Mouse (Mus musculus) heart, adult 2 months (tissue): Measurements from ENCODE around the gene Elmo1. TPM values are rescaled to one million over a fixed set of nuclear protein-coding genes. Genes with fewer than 3 reads are reported as not detected.

ENCODE experiments used
- DNase-seq, 2 experiments: peaks; one replicate each; pipeline ENCODE4 v3.0.0; 2021
- H3K27ac ChIP-seq: fragments of 200-600 bp; 2 replicates; pipeline ENCODE4 v1.8.1; 2022
- H3K27me3 ChIP-seq: fragments of 200-500 bp; 2 replicates; pipeline ENCODE4 v1.6.1; 2012; ENCODE audit warnings: mild to moderate bottlenecking, low read length, inconsistent platforms, mixed read lengths; ENCODE audit not compliant: control insufficient read depth, insufficient read depth
- H3K36me3 ChIP-seq: fragments of 200-500 bp; 2 replicates; pipeline ENCODE4 v1.6.1; 2012; ENCODE audit warnings: low read length, inconsistent platforms; ENCODE audit not compliant: control insufficient read depth, insufficient read depth
- H3K4me1 ChIP-seq: fragments of 200-500 bp; 2 replicates; pipeline ENCODE4 v1.6.1; 2011; ENCODE audit warnings: low read length; ENCODE audit not compliant: control insufficient read depth, insufficient read depth
- H3K4me3 ChIP-seq: fragments of 200-600 bp; 2 replicates; pipeline ENCODE4 v1.8.1; 2022
- H3K79me2 ChIP-seq: fragments of 200-500 bp; replicated peaks from 2 replicates; pipeline ENCODE4 v1.6.1; 2012; ENCODE audit warnings: mild to moderate bottlenecking, inconsistent platforms, low read length, moderate library complexity, mixed read lengths; ENCODE audit not compliant: control insufficient read depth, insufficient read depth
- H3K9ac ChIP-seq: fragments of 200-500 bp; 2 replicates; pipeline ENCODE4 v1.6.1; 2012; ENCODE audit warnings: low read depth, mild to moderate bottlenecking, control low read depth, inconsistent platforms, low read length, mixed read lengths
- CTCF ChIP-seq: fragments of 200-600 bp; IDR thresholded peaks from 2 replicates; pipeline ENCODE4 v1.8.1; 2022; ENCODE audit warnings: antibody characterized with exemption, mild to moderate bottlenecking, moderate library complexity
- EP300 ChIP-seq: fragments of 200-500 bp; IDR thresholded peaks from 2 replicates; pipeline ENCODE4 v1.6.1; 2011; ENCODE audit warnings: low read depth, low read length, control low read depth; ENCODE audit not compliant: insufficient read depth
- POLR2A ChIP-seq: fragments of 200-500 bp; IDR thresholded peaks from 2 replicates; pipeline ENCODE4 v1.6.1; 2011; ENCODE audit warnings: mild to moderate bottlenecking, low read depth, low read length, control low read depth; ENCODE audit not compliant: insufficient read depth
- WGBS: fragments of 180-500 bp; shearing (Covaris S2); methylation state at CpG from one replicate; pipeline ENCODE4 v1.1.7; 2018; 5-methylcytosine and 5-hydroxymethylcytosine counted together
- intact Hi-C: fragments of 180-260 bp; cut with DNase I; formaldehyde crosslinking; loops from one replicate; pipeline ENCODE4 v1.15.1; 2025
- polyA plus RNA-seq: library from polyadenylated mRNA; depleted of rRNA; stranded (reverse); fragments of >200 nt; gene quantifications from 2 replicates; pipeline ENCODE4 v1.2.3, GENCODE M21; 2012
- total RNA-seq, 2 experiments: library from RNA; stranded (reverse); gene quantifications; 2 replicates each; pipeline ENCODE4 v1.2.3; 2021

The Elmo1 gene
- total and polyA plus RNA-seq, 3 experiments: 7.0 to 9.1 (median 7.1) TPM

DNA sequence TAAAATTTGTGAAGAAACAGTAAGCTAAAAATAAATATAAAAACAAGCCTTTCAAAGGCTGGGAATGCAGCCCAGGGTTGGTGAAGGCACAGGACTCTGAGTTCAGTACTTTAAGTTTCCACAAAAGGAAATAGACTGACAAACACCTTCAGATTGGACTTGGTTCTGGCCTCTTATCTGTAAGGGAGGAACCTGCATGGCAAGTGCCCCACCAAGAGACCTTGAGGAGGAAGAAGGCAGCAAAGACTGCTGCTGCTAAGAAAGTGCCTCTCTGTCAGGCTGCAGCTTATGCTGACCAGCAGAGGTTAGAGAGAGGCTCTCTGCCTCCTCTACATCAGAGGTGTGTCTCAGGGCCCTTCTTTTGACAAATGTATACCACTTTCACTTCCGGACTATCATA, 293.5 kb downstream of the Elmo1 start:
- Histone ChIP-seq H3K27ac (no peak overlapping the region), H3K4me3 (no peak overlapping the region), H3K79me2 (no peaks in the 10 kb centered on the region), H3K4me1 (peaks cover 3% of the 10 kb centered on the region), H3K9ac (no peak overlapping the region), H3K27me3 (no peaks in the 10 kb centered on the region), H3K36me3 (peaks cover 6% of the 10 kb centered on the region)
- DNase-seq: no peak
- TF ChIP-seq EP300 (no peak), POLR2A (no peak), CTCF (no peak)
- intact Hi-C loops: no loop called here
- 90% methylated on average over 1 of the region's 1 CpGs for WGBS

DNA sequence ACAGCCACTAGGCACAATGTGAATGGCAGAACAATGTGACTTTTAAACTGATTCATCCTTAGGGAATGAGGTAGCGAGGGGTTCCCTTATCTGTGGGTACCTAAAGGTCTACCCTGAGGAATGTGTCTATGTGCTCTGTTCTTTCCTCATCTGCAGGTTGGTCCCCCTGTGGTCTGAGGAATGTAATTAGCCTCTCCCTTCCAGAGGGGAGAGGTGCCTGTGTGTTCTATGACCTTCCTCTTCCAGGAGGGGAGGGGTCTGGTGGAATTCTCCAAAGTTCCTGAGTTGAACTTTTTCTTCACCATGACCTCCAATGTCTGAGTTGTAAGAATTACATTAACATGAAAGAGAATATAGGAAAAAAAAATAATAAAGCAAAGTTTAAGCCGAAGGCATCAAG, 294.4 kb downstream of the Elmo1 start:
- WGBS: 97% methylated on average over 2 of the region's 2 CpGs

DNA sequence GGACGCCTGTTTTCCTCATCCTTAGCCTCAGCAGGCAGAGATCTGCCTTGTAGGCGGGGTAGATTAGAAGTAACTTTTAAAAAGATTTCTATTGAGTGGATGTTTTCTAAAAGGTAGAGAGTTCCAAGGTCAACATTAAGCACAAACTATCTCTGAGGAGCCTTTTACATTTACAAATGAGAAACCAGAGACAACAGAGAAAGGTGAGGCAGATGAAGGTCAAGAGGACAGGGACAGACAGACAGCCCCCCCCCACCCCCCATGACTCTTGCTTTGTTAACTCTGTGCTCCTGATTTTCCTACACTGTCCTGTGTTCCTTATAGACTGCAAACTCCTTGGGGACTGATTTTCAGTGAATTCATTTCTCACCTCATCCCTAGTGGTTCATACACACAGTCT, 295.0 kb downstream of the Elmo1 start:
- peaks cover 3% of the 10 kb centered on the region for H3K4me1 ChIP-seq
- H3K27me3 ChIP-seq: no peaks in the 10 kb centered on the region
- H3K36me3 ChIP-seq: peaks cover 6% of the 10 kb centered on the region
- WGBS: 82% methylated on average over 2 of the region's 2 CpGs
- H3K4me3 ChIP-seq: no peak overlapping the region
- no peaks in the 10 kb centered on the region for H3K79me2 ChIP-seq
- TF ChIP-seq POLR2A: no peak
- DNase-seq: no peak
- intact Hi-C loops: no loop called here
- no peak overlapping the region for H3K9ac ChIP-seq
- no peak overlapping the region for H3K27ac ChIP-seq

More for the DNA sequence above, 294.4 kb downstream of the Elmo1 start:
- intact Hi-C loops: no loop called here
- H3K27ac ChIP-seq: no peak overlapping the region
- no peak for TF ChIP-seq EP300
- no peak for TF ChIP-seq CTCF
- no peak for TF ChIP-seq POLR2A
- no peaks in the 10 kb centered on the region for H3K79me2 ChIP-seq
- H3K27me3 ChIP-seq: no peaks in the 10 kb centered on the region
- no peak overlapping the region for H3K9ac ChIP-seq
- no peak overlapping the region for H3K4me3 ChIP-seq
- DNase-seq: no peak
- H3K4me1 ChIP-seq: peaks cover 3% of the 10 kb centered on the region
- peaks cover 6% of the 10 kb centered on the region for H3K36me3 ChIP-seq

DNA sequence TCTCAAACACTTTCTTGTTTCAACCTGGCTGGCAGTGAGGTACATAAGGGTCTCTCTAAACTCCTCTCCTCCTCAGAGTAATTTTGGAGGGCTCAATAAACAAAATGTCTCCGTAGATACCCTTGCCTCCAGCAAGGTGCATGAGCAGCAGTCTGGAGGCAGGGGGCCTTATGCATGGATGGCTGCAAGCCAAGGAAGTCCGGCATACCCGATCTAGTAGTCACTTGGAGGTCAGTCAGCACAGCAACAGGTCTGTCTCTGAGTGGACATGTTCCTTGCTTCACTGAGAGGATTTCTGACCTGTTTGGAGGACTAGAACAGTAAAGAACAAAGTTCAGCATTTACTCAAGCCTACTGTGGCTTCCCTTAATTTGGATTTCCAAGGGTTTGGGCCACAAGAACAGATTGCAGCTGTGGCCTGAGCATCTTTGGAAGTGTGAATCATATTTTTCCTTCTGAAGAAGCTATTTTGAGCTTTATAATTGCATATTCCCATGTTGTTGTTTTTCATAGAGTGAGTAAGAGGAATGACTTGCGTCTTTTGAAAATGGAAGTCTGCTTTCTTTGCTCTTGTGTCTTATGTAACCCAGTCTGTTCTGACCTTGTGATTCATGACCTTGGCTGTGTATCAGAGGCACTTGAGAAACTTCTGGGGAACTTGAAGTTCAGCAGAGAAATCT, 296.2 kb downstream of the Elmo1 start:
- no peak overlapping the region for H3K4me3 ChIP-seq
- WGBS: 59% methylated on average over 4 of the region's 4 CpGs
- H3K27ac ChIP-seq: peak overlapping the region; percentile 12

DNA sequence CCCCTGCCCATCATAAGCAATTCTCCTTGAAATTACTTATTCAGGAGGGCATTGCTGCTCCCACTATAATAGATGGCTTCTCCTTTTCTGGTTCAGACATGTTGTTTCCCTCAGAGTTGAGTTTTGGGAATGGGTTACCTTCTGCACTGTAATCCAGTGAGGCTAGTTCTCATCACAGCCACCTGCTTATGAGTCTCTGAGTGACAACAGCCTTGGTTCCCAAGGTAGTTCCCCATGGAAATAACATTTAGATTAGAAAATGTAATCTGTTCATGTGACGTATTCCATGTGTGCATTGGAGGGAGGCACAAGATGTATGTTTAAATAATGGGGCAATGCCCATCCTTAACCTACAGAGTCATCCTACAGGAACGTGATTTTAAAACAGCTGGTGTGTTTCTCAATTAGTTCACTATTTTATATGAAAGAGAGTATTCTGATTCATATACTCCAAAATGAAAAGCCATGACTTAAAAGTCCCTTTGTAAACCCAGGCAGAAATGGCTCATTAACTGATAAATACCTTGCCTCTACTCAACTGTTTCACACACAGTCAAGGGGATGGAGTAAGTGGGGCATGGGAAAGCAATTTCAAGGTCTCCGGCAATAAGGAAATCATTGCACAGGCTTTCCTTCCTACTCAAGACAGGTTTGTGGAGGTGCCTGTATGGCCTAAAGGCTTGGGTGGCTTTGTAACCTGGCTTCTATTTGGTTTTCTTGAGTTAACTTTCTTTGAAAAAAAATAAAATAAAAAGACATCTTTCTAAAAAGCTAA, 302.6 kb downstream of the Elmo1 start:
- H3K9ac ChIP-seq: no peak overlapping the region
- DNase-seq: no peak
- H3K79me2 ChIP-seq: no peaks in the 10 kb centered on the region
- no peak overlapping the region for H3K27ac ChIP-seq
- no peaks in the 10 kb centered on the region for H3K4me1 ChIP-seq
- H3K36me3 ChIP-seq: no peaks in the 10 kb centered on the region
- H3K27me3 ChIP-seq: no peaks in the 10 kb centered on the region
- no peak overlapping the region for H3K4me3 ChIP-seq
- intact Hi-C loops: no loop called here
- 81% methylated on average over 3 of the region's 3 CpGs for WGBS
- TF ChIP-seq EP300 (no peak), POLR2A (no peak), CTCF (no peak)

More for the DNA sequence above, 296.2 kb downstream of the Elmo1 start:
- H3K36me3 ChIP-seq: peaks cover 6% of the 10 kb centered on the region
- TF ChIP-seq POLR2A (no peak), EP300 (no peak), CTCF (no peak)
- no peaks in the 10 kb centered on the region for H3K27me3 ChIP-seq
- H3K9ac ChIP-seq: no peak overlapping the region
- peaks cover 3% of the 10 kb centered on the region for H3K4me1 ChIP-seq
- peak in 1 of 2 experiments; percentile 28 for DNase-seq
- intact Hi-C loops: no loop called here
- no peaks in the 10 kb centered on the region for H3K79me2 ChIP-seq

DNA sequence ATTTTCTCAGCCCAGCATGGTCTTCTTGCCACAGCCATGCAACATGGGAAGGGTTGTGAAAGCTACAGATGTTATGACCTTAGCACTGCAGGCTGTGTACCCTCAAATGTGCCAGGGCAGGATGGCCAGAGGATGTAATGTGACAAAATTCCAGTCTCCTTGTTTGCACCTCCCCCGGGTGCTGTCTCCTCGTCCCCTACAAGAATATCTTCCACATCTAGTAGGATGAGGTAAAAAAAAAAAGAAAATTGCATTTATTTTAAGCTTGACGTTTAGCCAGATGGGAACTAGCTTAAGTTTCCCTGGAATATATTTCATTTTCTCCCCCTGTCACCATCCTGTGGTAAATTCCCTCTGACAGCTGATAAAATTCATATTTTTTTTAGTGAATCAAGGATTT, 307.3 kb downstream of the Elmo1 start:
- TF ChIP-seq EP300 (no peak), CTCF (no peak), POLR2A (no peak)
- intact Hi-C loops: no loop called here
- Histone ChIP-seq H3K4me3 (no peak overlapping the region), H3K9ac (no peak overlapping the region), H3K4me1 (peaks cover 1% of the 10 kb centered on the region), H3K36me3 (no peaks in the 10 kb centered on the region), H3K79me2 (no peaks in the 10 kb centered on the region), H3K27ac (no peak overlapping the region), H3K27me3 (no peaks in the 10 kb centered on the region)
- DNase-seq: no peak
- WGBS: 60% methylated on average over 3 of the region's 3 CpGs
